Mouse (Mus musculus) left cerebral cortex, postnatal 25 days (tissue): ENCODE data around the gene Gm12394. TPM values are rescaled to one million over a fixed set of nuclear protein-coding genes. Genes with fewer than 3 reads are reported as not detected.
"Not testable (repeated sequence)": the region's sequence is repeated elsewhere in the genome, so short reads cannot be mapped to it uniquely, and the experiment has no call there.

Source experiments
- DNase-seq, 2 experiments: peaks; one replicate each; pipeline ENCODE4 v3.0.0; 2022; ENCODE audit warnings: low spot score in 2 of 2, mixed read lengths in 1 of 2
- intact Hi-C: fragments of 180-260 bp; cut with DNase I; formaldehyde crosslinking; loops from one replicate; pipeline ENCODE4 v1.15.1; 2025
- total RNA-seq, 2 experiments: library from RNA; stranded (reverse); gene quantifications; 2 replicates each; pipeline ENCODE4 v1.2.3; 2021

The Gm12394 gene
- total RNA-seq, 2 experiments from 2014 or later: 1.9 to 2.3 TPM

GRCm38 (mm10) chr4:42868193-42868592 lies 11.6 kb upstream of the Gm12394 start:
- intact Hi-C loops: no loop called here

GRCm38 (mm10) chr4:42867390-42867789 lies 10.8 kb upstream of the Gm12394 start:
- intact Hi-C loops: no loop called here
- no peak for DNase-seq

More at GRCm38 (mm10) chr4:42868193-42868592, 11.6 kb upstream of the Gm12394 start:
- DNase-seq: no peak

- intact Hi-C loops, DNase-seq: not testable (repeated sequence)
These were observed 6.9 kb upstream of the Gm12394 start for GRCm38 (mm10) chr4:42863487-42863886.

- intact Hi-C loops, DNase-seq: not testable (repeated sequence)
These were observed 3.9 kb upstream of the Gm12394 start for GRCm38 (mm10) chr4:42860483-42860882.

GRCm38 (mm10) chr4:42853788-42854187 lies 2.8 kb downstream of the Gm12394 start, which contains the start of gene Fam205a1:
Fam205a1 (minus strand) TSS chr4:42853888.
- DNase-seq, intact Hi-C loops: not testable (repeated sequence)

GRCm38 (mm10) chr4:42773893-42774292 lies 82.7 kb downstream of the Gm12394 start, which contains the start of gene Ccl21a:
Ccl21a (minus strand) TSS chr4:42773993.
- intact Hi-C loops, DNase-seq: not testable (repeated sequence)

GRCm38 (mm10) chr4:42756477-42756876 lies 100.1 kb downstream of the Gm12394 start, which contains the start of gene Ccl19:
Ccl19 (minus strand) TSS chr4:42756577.
- DNase-seq, intact Hi-C loops: not testable (repeated sequence)

- intact Hi-C loops, DNase-seq: not testable (repeated sequence)
These were observed 121.3 kb downstream of the Gm12394 start, which contains the start of gene 4930578G10Rik for GRCm38 (mm10) chr4:42735245-42735644. 4930578G10Rik (plus strand) TSS chr4:42735545.

Other genes starting within 250 kb of the Gm12394 start
- gene Gm10591, start 244.6 kb downstream of the Gm12394 start, total RNA-seq: not detected
- 10 to 100 TPM; 11.4 to 14.2 TPM for gene Gm2564, start 227.1 kb downstream of the Gm12394 start, total RNA-seq
- gene Ccl27b, start 201.5 kb downstream of the Gm12394 start, total RNA-seq: 1 to 10 TPM; 2.6 to 7.9 TPM
- gene Il11ra2, start 194.9 kb downstream of the Gm12394 start, total RNA-seq: under 1 TPM in 1 of 2 experiments, not detected in 1; 0.48 TPM
- gene 4930578G10Rik, start 121.2 kb downstream of the Gm12394 start, total RNA-seq: 1 to 10 TPM; 1.6 to 3.5 TPM
- gene Ccl19, start 100.2 kb downstream of the Gm12394 start, total RNA-seq: under 1 TPM in 1 of 2 experiments, not detected in 1; 0.57 TPM
- not detected for gene Ccl21a, start 82.8 kb downstream of the Gm12394 start, total RNA-seq
- under 1 TPM in 1 of 2 experiments, not detected in 1; 0.37 TPM for gene Fam205a1, start 2.9 kb downstream of the Gm12394 start, total RNA-seq
- gene Fam205c, start 17.5 kb upstream of the Gm12394 start, total RNA-seq: 1 to 10 TPM; 2.0 to 2.4 TPM
- gene Phf24, start 59.9 kb upstream of the Gm12394 start, total RNA-seq: 100 to 1,000 TPM; 337 to 354 TPM
- 100 to 1,000 TPM; 221 to 264 TPM for gene Dnajb5, start 93.0 kb upstream of the Gm12394 start, total RNA-seq
- not detected for gene 1700022I11Rik, start 112.8 kb upstream of the Gm12394 start, total RNA-seq
- gene Vcp, start 143.7 kb upstream of the Gm12394 start, total RNA-seq: 100 to 1,000 TPM; 187 to 191 TPM
- gene Fancg, start 153.7 kb upstream of the Gm12394 start, total RNA-seq: 10 to 100 TPM in 1 of 2 experiments, 1 to 10 TPM in 1; 9.1 to 12.1 TPM
- 10 to 100 TPM; 26.2 to 30.7 TPM for gene Pigo, start 169.0 kb upstream of the Gm12394 start, total RNA-seq
- gene Stoml2, start 174.9 kb upstream of the Gm12394 start, total RNA-seq: 100 to 1,000 TPM; 101 to 114 TPM
- gene Fam214b, start 189.4 kb upstream of the Gm12394 start, total RNA-seq: 10 to 100 TPM; 31.7 to 32.4 TPM
- gene Unc13b, start 202.2 kb upstream of the Gm12394 start, total RNA-seq: 10 to 100 TPM; 56.7 to 60.5 TPM